Mouse (Mus musculus): ENCODE data around the gene Drc7. TPM values are rescaled to one million over a fixed set of nuclear protein-coding genes. Genes with fewer than 3 reads are reported as not detected.

Drc7 gene
- total RNA-seq (2023): under 1 TPM in 1 of 2 experiments, not detected in 1; 0.96 TPM

GRCm38 (mm10) chr8:95054927-95055510, at the start of gene Drc7:
Drc7 (plus strand) TSS chr8:95055103.

GRCm38 (mm10) chr8:95017451-95017850, 37.5 kb upstream of the Drc7 start, which contains the start of gene Adgrg3:
Adgrg3 (plus strand) TSS chr8:95017692.

GRCm38 (mm10) chr8:95080381-95081341, 25.8 kb downstream of the Drc7 start, which contains the start of gene Katnb1:
Katnb1 (plus strand) TSS chr8:95081186.

Other genes with a start within 250 kb of the Drc7 start
- gene Ccl17, start 244.7 kb upstream of the Drc7 start, total RNA-seq (2023): not detected
- 10 to 100 TPM; 28.2 to 45.3 TPM for gene Coq9, start 216.8 kb upstream of the Drc7 start, total RNA-seq (2023)
- gene Ciapin1, start 216.7 kb upstream of the Drc7 start, total RNA-seq (2023): 10 to 100 TPM; 67.1 to 71.6 TPM
- gene Polr2c, start 197.7 kb upstream of the Drc7 start, total RNA-seq (2023): 10 to 100 TPM; 68.0 to 85.1 TPM
- 1 to 10 TPM; 1.1 to 1.3 TPM for gene Dok4, start 178.8 kb upstream of the Drc7 start, total RNA-seq (2023)
- gene Ccdc102a, start 137.0 kb upstream of the Drc7 start, total RNA-seq (2023): 1 to 10 TPM; 6.8 to 9.9 TPM
- 10 to 100 TPM; 64.2 to 73.4 TPM for gene Adgrg5, start 131.4 kb upstream of the Drc7 start, total RNA-seq (2023)
- 1 to 10 TPM; 7.3 to 9.8 TPM for gene Adgrg1, start 80.4 kb upstream of the Drc7 start, total RNA-seq (2023)
- 1 to 10 TPM; 6.2 to 7.8 TPM for gene Adgrg3, start 37.4 kb upstream of the Drc7 start, total RNA-seq (2023)
- gene Katnb1, start 26.1 kb downstream of the Drc7 start, total RNA-seq (2023): 10 to 100 TPM; 18.9 to 20.9 TPM
- 1 to 10 TPM; 6.9 to 7.7 TPM for gene Kifc3, start 147.7 kb downstream of the Drc7 start, total RNA-seq (2023)

All from T-cell, adult 66 days (primary cell).